Mouse (Mus musculus) liver, adult 2 months (tissue): Measurements from ENCODE around the gene Lax1.

Experiments
- CTCF ChIP-seq: fragments of 200-500 bp; IDR thresholded peaks from 2 replicates; pipeline ENCODE4 v1.5.1; 2011; ENCODE audit warnings: low read depth, low read length, control low read depth
- POLR2A ChIP-seq: fragments of 200-500 bp; IDR thresholded peaks from 2 replicates; pipeline ENCODE4 v1.6.1; 2011; ENCODE audit warnings: low read length, control low read depth; ENCODE audit not compliant: insufficient read depth; ENCODE audit errors: extremely low read depth

DNA sequence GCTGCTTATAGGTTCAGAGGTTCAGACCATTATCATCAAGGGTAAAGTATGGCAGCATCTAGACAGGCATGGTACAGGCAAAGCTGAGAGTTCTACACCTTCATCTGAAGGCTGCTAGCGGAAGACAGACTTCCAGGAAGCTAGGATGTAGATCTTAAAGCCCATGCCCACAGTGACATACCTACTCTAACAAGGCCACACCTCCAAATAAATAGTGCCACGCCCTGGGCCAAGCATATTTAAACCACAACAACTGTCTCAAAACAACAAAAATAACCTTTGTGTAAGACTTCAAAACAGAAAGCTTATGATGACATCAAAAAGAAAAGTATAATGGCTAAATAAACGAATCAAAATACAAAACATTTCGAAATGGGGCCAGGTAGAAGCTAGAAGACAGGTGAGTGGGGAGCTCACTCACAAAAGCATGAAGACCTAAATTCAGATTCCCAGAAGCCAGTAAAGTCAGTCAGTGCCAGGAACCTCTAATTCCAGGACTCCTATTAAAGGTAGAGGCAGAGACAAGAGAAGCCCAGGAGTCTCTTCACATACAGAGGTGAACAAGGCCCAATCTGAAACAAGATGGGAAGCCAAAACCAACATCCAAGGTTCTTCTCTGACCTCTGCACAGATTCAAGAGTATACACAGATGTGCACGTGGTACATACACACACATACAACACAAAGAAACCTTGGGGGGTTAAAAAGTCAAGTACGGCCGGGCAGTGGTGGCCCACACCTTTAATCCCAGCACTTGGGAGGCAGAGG lies 39.4 kb downstream of the Lax1 start:
- no peak for TF ChIP-seq POLR2A
- TF ChIP-seq CTCF: no peak
